Mouse (Mus musculus) urinary bladder, postnatal 0 days (tissue): ENCODE results near the gene Rpl12. TPM values are rescaled to one million over a fixed set of nuclear protein-coding genes. Genes with fewer than 3 reads are reported as not detected.

Experiments used
- polyA plus RNA-seq: library from polyadenylated mRNA; unstranded; fragments of >200 nt; fragmentation: Nextera tagmentation; extraction: Ambion mirVana; gene quantifications from 2 replicates; pipeline ENCODE4 v1.2.1, GENCODE M21; 2015

The Rpl12 gene
- 120 and 126 TPM in 2 replicates for polyA plus RNA-seq

DNA sequence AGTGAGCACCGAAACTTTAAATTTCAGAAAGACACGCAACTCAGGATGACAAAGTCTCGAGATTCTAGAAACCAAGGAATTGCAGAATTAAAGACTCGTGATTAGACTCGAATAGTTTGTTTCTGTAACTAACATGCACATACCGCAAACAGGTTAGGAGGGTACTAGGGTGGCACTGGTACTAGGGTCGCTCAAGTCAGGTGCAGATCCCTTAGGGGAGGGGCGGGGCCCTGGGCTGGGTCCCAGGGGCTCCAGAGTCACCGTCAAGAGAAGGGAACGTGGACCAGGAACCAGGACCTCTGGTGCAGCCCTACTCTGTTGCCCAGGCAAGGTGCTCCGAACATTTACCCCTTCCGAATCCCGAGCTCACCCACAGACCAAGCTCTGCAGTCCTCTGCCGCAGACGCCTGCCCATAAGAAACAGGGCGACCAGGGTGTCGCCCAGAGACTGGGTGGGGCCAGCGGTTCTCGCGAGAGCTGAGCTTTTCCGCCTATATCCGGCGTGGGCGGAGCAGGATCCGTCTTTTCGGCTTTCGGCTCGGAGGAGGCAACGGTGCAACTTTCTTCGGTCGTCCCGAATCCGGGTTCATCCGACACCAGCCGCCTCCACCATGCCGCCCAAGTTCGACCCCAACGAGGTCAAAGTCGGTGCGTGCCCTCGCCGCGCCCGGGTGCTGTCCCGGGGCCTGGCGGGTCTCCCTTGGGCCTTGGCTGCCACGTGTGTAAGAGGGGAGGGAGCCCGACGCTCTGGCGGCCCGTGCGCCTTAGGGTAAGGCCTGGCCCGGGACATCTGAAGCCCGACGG is at the start of gene Rpl12, which contains the start of gene Lrsam1:
TSS of gene Rpl12 (plus strand) at position 368 of the 804 bp plus-strand sequence.
TSS of gene Lrsam1 (minus strand) at position 423 of the 804 bp plus-strand sequence.

DNA sequence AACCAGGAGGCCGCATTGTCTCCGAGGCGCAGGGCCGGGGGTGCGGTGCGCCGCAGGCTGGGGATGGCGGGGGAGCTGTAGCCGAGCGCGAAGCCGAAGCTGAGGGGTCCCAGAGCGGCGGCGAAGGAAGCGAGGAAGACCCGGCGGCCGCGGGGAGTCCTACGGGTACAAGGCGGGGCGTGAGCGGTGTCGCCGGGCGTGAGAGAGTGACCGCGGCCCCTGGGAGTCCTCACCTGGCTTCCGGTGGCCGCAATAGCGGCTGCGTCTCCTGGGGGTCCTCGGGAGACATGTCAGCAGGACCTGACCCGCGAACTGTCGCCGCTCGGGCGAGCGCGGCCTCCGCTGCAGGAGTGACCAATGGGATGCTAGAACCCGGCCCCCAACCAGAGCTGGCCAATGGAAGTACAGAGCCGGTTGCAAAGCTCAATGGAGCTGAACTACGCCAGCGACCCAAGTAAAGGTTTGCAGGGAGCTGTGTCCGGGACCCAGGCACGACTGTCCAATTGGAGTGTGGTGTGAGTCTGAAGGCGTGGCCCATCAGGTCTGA is 20.4 kb downstream of the Rpl12 start, which contains the start of gene Slc2a8:
TSS of gene Slc2a8 (minus strand) at position 359 of the 547 bp plus-strand sequence.

Other genes starting within 250 kb of the Rpl12 start
- gene Cdk9, start 248.5 kb upstream of the Rpl12 start, polyA plus RNA-seq = 52.3 and 52.9 TPM in 2 replicates
- gene Sh2d3c, start 240.5 kb upstream of the Rpl12 start, polyA plus RNA-seq = 6.2 and 6.9 TPM in 2 replicates
- not detected in 2 replicates for gene 6330409D20Rik, start 220.5 kb upstream of the Rpl12 start, polyA plus RNA-seq
- 38.1 and 39.5 TPM in 2 replicates for gene Tor2a, start 204.3 kb upstream of the Rpl12 start, polyA plus RNA-seq
- gene Ttc16, start 185.9 kb upstream of the Rpl12 start, polyA plus RNA-seq = 0.06 TPM in 1 of 2 replicates, not detected in the other
- 6.1 and 7.4 TPM in 2 replicates for gene Ptrh1, start 185.8 kb upstream of the Rpl12 start, polyA plus RNA-seq
- gene Cfap157, start 177.1 kb upstream of the Rpl12 start, polyA plus RNA-seq = 1.4 and 2.1 TPM in 2 replicates
- gene Stxbp1, start 114.3 kb upstream of the Rpl12 start, polyA plus RNA-seq = 10.5 and 14.1 TPM in 2 replicates
- gene Fam129b, start 85.4 kb upstream of the Rpl12 start, polyA plus RNA-seq = 94.2 and 94.5 TPM in 2 replicates
- 5.2 and 6.7 TPM in 2 replicates for gene Lrsam1, start 55 bp downstream of the Rpl12 start, polyA plus RNA-seq
- gene Slc2a8, start 20.5 kb downstream of the Rpl12 start, polyA plus RNA-seq = 12.2 and 13.6 TPM in 2 replicates
- gene Garnl3, start 170.1 kb downstream of the Rpl12 start, polyA plus RNA-seq = 3.7 and 5.1 TPM in 2 replicates